ENCODE assay signal across 20 mouse cellular contexts in genomic region chr9:52251455-52251854, GRCm38 (mm10).
DNase-seq lines count a peak whose midpoint lies in the region; ATAC-seq and TF ChIP-seq lines count a peak whose summit lies in the region.
"Had no signal": no experiment of that assay in that cellular context is flagged by ENCODE, and none has a peak within 500 bp of the region (broad histone marks: within the 10 kb centered on the region; RNA-seq: fewer than 3 reads in every experiment).

No protein-coding gene starts in this region.

- TF ChIP-seq CTCF in C2C12 (IDR thresholded peaks at IDR 0.05; ENCODE audit: control insufficient read depth, insufficient read depth, insufficient read length), result no peak
- TF ChIP-seq CTCF in hindbrain, postnatal 0 days (IDR thresholded peaks at IDR 0.05; ENCODE audit: low read depth), result no peak

- TF ChIP-seq POLR2A in myocyte (IDR thresholded peaks at IDR 0.05; ENCODE audit: insufficient read length, low read depth), result no peak

- no peaks in the 10 kb centered on the region for H3K36me3 ChIP-seq in C2C12 (ENCODE audit: control insufficient read depth, insufficient read depth)
- no peaks in the 10 kb centered on the region for H3K36me3 ChIP-seq in myocyte (ENCODE audit: control insufficient read depth, insufficient read depth)
- H3K36me3 ChIP-seq in hindbrain, postnatal 0 days (ENCODE audit: insufficient read depth, low read length), result no peaks in the 10 kb centered on the region
- H3K36me3 ChIP-seq: embryonic facial prominence, embryonic 10.5 days; embryonic facial prominence, embryonic 12.5 days had no signal

- H3K27me3 ChIP-seq in C2C12 (ENCODE audit: control insufficient read depth, insufficient read depth, insufficient read length) (no peaks in the 10 kb centered on the region), myocyte (ENCODE audit: control insufficient read depth, insufficient read depth, insufficient read length) (no peaks in the 10 kb centered on the region)
- no peaks in the 10 kb centered on the region for H3K27me3 ChIP-seq in hindbrain, postnatal 0 days (ENCODE audit: insufficient read depth, low read length)
- H3K27me3 ChIP-seq: embryonic facial prominence, embryonic 12.5 days; forebrain, embryonic 13.5 days; Patski had no signal

- WGBS in hindbrain, postnatal 0 days, result 90% methylated on average over 5 of the region's 5 CpGs

- no peak overlapping the region for H3K9ac ChIP-seq in hindbrain, postnatal 0 days (replicated peaks; ENCODE audit: low read length)
- H3K9ac ChIP-seq: embryonic facial prominence, embryonic 12.5 days; forebrain, embryonic 13.5 days had no signal

- ATAC-seq in hindbrain, postnatal 0 days, result no peak
- ATAC-seq: activated CD4-positive, CD25-positive, alpha-beta regulatory T cell, adult 4 months; forebrain, embryonic 13.5 days; forebrain, embryonic 16.5 days; Patski had no signal

- H3K27ac ChIP-seq in hindbrain, postnatal 0 days, result no peak overlapping the region
- H3K27ac ChIP-seq: embryonic facial prominence, embryonic 10.5 days; embryonic facial prominence, embryonic 12.5 days; forebrain, embryonic 13.5 days had no signal

- no peaks in the 10 kb centered on the region for H3K79me2 ChIP-seq in C2C12 (ENCODE audit: control insufficient read depth, insufficient read depth)
- H3K79me2 ChIP-seq in myocyte (ENCODE audit: control insufficient read depth, insufficient read depth), result no peaks in the 10 kb centered on the region

- peak; percentile 35 for DNase-seq in 3T3-L1 (ENCODE audit: low read depth, low spot score)
- no peak for DNase-seq in urinary bladder, postnatal 4 days (ENCODE audit: low spot score in 2 of 2)
- no peak for DNase-seq in hindbrain, postnatal 0 days (ENCODE audit: low spot score)
- DNase-seq: adrenal gland, adult 8-10 months; adrenal gland, postnatal 14 days; adrenal gland, postnatal 36 days; B cell, adult 2 months; cerebellum, adult 11-12 months; cerebellum, adult 2 months; cerebellum, adult 9-10 months; cerebellum, postnatal 10 days; cerebellum, postnatal 25 days had no signal

- H3K4me1 ChIP-seq in hindbrain, postnatal 0 days (ENCODE audit: insufficient read depth, low read length), result no peaks in the 10 kb centered on the region
- H3K4me1 ChIP-seq: embryonic facial prominence, embryonic 10.5 days; embryonic facial prominence, embryonic 12.5 days; forebrain, embryonic 13.5 days had no signal

- peak overlapping the region; percentile 51 for H3K4me2 ChIP-seq in myocyte (ENCODE audit: low read depth)
- H3K4me2 ChIP-seq in hindbrain, postnatal 0 days (ENCODE audit: low read depth, low read length), result no peak overlapping the region
- H3K4me2 ChIP-seq: embryonic facial prominence, embryonic 12.5 days; forebrain, embryonic 13.5 days had no signal

- H3K9me3 ChIP-seq in hindbrain, postnatal 0 days (ENCODE audit: low read length), result no peaks in the 10 kb centered on the region
- H3K9me3 ChIP-seq: embryonic facial prominence, embryonic 10.5 days; embryonic facial prominence, embryonic 12.5 days; forebrain, embryonic 13.5 days had no signal

- no peaks in the 10 kb centered on the region for H3K79me3 ChIP-seq in C2C12 (ENCODE audit: low read depth)

- no peak overlapping the region for H3ac ChIP-seq in C2C12 (ENCODE audit: control insufficient read depth, insufficient read length, low read depth)
- H3ac ChIP-seq in myocyte (ENCODE audit: control insufficient read depth, insufficient read length), result no peak overlapping the region

- H3K4me3 ChIP-seq in C2C12 (ENCODE audit: insufficient read depth, poor library complexity, severe bottlenecking) (no peak overlapping the region), myocyte (no peak overlapping the region)
- H3K4me3 ChIP-seq in hindbrain, postnatal 0 days (ENCODE audit: low read length), result no peak overlapping the region
- H3K4me3 ChIP-seq: embryonic facial prominence, embryonic 10.5 days; embryonic facial prominence, embryonic 12.5 days; forebrain, embryonic 13.5 days had no signal

TF ChIP-seq in C2C12, 6 proteins besides CTCF, POLR2A, EP300 and RAD21:
- TF ChIP-seq MYOD1 (IDR thresholded peaks at IDR 0.05; ENCODE audit: control insufficient read depth, insufficient read length, low read depth) (peak; percentile 78), CEBPB (IDR thresholded peaks at IDR 0.05; ENCODE audit: low read depth) (peak; percentile 22), FOSL1 (IDR thresholded peaks at IDR 0.05; ENCODE audit: insufficient read depth, low read length, poor library complexity, severe bottlenecking) (no peak), MAX (IDR thresholded peaks at IDR 0.05) (no peak), USF1 (IDR thresholded peaks at IDR 0.05; ENCODE audit: low read depth) (no peak)
TF ChIP-seq in C2C12: peak in this region for 2.

TF ChIP-seq in myocyte, 11 proteins besides CTCF, POLR2A, EP300 and RAD21:
- TF ChIP-seq MAX (IDR thresholded peaks at IDR 0.05; ENCODE audit: low read depth) (no peak), USF1 (IDR thresholded peaks at IDR 0.05; ENCODE audit: low read depth) (no peak), SRF (IDR thresholded peaks at IDR 0.05; ENCODE audit: control insufficient read depth, insufficient read length, low read depth) (no peak), REST (IDR thresholded peaks at IDR 0.05; ENCODE audit: insufficient read depth, insufficient read length) (no peak), CEBPB (IDR thresholded peaks at IDR 0.05; ENCODE audit: insufficient read depth, poor library complexity, severe bottlenecking) (0 out of 2 replicates have a peak, but pooled peaks have one; percentile 10), MYOG (IDR thresholded peaks at IDR 0.05; ENCODE audit: control insufficient read depth in 1 of 3, insufficient read depth in 1 of 3, insufficient read length in 2 of 3, low read depth in 2 of 3) (no peak), TCF3 (IDR thresholded peaks at IDR 0.05; ENCODE audit: insufficient read length, low read depth) (no peak), E2F4 (IDR thresholded peaks at IDR 0.05; ENCODE audit: insufficient read depth) (no peak), MYOD1 (IDR thresholded peaks at IDR 0.05; ENCODE audit: control insufficient read depth in 1 of 3, insufficient read length in 2 of 3, low read depth in 2 of 3) (peak; percentile 51 to 74 (median 60)), POLR2AphosphoS2 (IDR thresholded peaks at IDR 0.05; ENCODE audit: insufficient read length, low read depth) (no peak), TCF12 (IDR thresholded peaks at IDR 0.05; ENCODE audit: insufficient read depth, poor library complexity, severe bottlenecking) (no peak)
